Comparison of ENCODE assay signal across 8 mouse cellular contexts in the genomic region with DNA sequence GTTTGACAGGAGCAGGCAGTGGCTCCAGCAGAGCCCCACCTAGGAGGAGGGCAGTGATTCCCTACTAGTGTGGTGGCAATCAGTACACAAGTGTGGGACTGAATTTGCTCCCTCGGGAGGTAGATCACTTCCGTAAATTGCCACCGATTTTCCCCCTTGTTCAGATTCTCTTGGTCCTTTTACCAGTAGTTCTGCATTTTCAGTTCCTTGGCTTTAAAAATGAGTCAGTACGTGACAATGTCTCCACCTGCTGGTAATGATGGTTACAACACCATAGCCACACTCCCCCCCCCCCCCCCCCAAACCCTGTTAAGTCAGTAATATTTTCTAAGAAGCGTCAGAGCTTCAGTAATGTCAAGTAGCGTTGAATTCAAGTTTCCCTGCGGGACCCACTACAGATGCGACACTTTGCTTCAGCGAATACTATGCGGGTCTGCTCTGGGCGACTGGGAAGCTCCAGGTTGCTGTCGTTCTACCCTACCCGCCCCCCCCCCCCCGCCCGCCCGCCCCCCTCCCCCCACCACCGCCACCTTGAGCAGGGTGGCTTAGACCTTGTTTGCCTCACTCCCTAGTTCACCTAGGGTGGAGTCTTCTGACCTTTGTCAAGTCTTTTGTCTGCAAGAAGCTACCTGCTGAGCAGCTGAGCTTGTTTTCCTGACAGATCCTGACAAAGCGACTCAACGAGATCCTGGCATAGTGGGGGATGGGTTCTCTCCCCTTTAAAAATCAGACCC. TPM values are rescaled to one million over a fixed set of nuclear protein-coding genes. Genes with fewer than 3 reads are reported as not detected.
A peak's percentile ranks its signal among the peaks of the same experiment; 100 is the strongest.
DNase-seq lines count a peak whose midpoint lies in the region; ATAC-seq and TF ChIP-seq lines count a peak whose summit lies in the region.

No protein-coding gene starts in this region.

- peaks cover 11% of the 10 kb centered on the region for H3K27me3 ChIP-seq in Patski
- H3K27me3 ChIP-seq in forebrain, embryonic 15.5 days: no peaks in the 10 kb centered on the region
- no peaks in the 10 kb centered on the region for H3K27me3 ChIP-seq in hindbrain, embryonic 10.5 days (ENCODE audit: insufficient read depth, poor library complexity, severe bottlenecking)
- H3K27me3 ChIP-seq in neural tube, embryonic 15.5 days (replicated peaks): no peaks in the 10 kb centered on the region

- DNase-seq in Patski (ENCODE audit: low read depth, low spot score): peak; percentile 37
- peak; percentile 70 for DNase-seq in hindbrain, embryonic 10.5 days (ENCODE audit: low spot score)
- peak; percentile 32 to 65 for DNase-seq in layer of hippocampus, adult 8-10 months (ENCODE audit: low spot score in 2 of 2)
- DNase-seq in lung, adult 2 months: peak; percentile 29
- peak; percentile 75 for DNase-seq in yolk sac, embryonic 10.5 days (ENCODE audit: low spot score)

- in situ Hi-C loops in Patski (cut with MboI; ENCODE audit: low pct_unique_long_range_greater_than_20kb): loop anchor here (25.0 kb wide), 2 partner anchors 532 to 718 kb away; a partner anchor contains a TSS

- no peak for TF ChIP-seq POLR2A in lung, adult 2 months (IDR thresholded peaks at IDR 0.05; ENCODE audit: borderline replicate concordance, extremely low read depth, low read depth, low read length)

- no peaks in the 10 kb centered on the region for H3K9me3 ChIP-seq in forebrain, embryonic 15.5 days
- no peaks in the 10 kb centered on the region for H3K9me3 ChIP-seq in hindbrain, embryonic 10.5 days
- no peaks in the 10 kb centered on the region for H3K9me3 ChIP-seq in neural tube, embryonic 15.5 days (replicated peaks)

- peak overlapping the region; percentile 47 for H3K4me2 ChIP-seq in forebrain, embryonic 15.5 days (replicated peaks)
- peak overlapping the region; percentile 62 for H3K4me2 ChIP-seq in neural tube, embryonic 15.5 days

- ATAC-seq in Patski: peak; percentile 57
- ATAC-seq in cerebellum, adult (ENCODE audit: insufficient number of reproducible peaks, low FRiP score, low TSS enrichment): peak; percentile 72
- ATAC-seq in forebrain, embryonic 15.5 days (replicated peaks): peak; percentile 90
- peak; percentile 86 for ATAC-seq in neural tube, embryonic 15.5 days (ENCODE audit: low FRiP score)

- CTCF ChIA-PET in Patski (lab: Charles Lee): interaction anchor here (0.9 to 1.5 kb wide), 5 partner anchors 14 to 116 kb away, joined by 3 to 4 read pairs (median 4); no protein-coding TSS in a partner anchor

- no peaks in the 10 kb centered on the region for H3K36me3 ChIP-seq in forebrain, embryonic 15.5 days
- no peaks in the 10 kb centered on the region for H3K36me3 ChIP-seq in hindbrain, embryonic 10.5 days
- no peaks in the 10 kb centered on the region for H3K36me3 ChIP-seq in neural tube, embryonic 15.5 days

- under 1% methylated on average over 15 of the region's 19 CpGs for WGBS in forebrain, embryonic 15.5 days
- WGBS in hindbrain, embryonic 10.5 days: 1% methylated on average over 19 of the region's 19 CpGs
- WGBS in lung, adult 2 months: 1% methylated on average over 15 of the region's 19 CpGs
- WGBS in neural tube, embryonic 15.5 days: under 1% methylated on average over 14 of the region's 19 CpGs

- H3K27ac ChIP-seq in forebrain, embryonic 15.5 days (replicated peaks): peak overlapping the region; percentile 54
- H3K27ac ChIP-seq in hindbrain, embryonic 10.5 days: peak overlapping the region; percentile 62
- peak overlapping the region; percentile 49; the same call in 1 of the 2 replicates for H3K27ac ChIP-seq in neural tube, embryonic 15.5 days (replicated peaks)

- POLR2A ChIA-PET in Patski (lab: Charles Lee): interaction anchor here (0.7 kb wide), 1 partner anchor 193 kb away, joined by 3 read pairs; no protein-coding TSS in a partner anchor

- peaks cover 5% of the 10 kb centered on the region; the same call in 1 of the 2 replicates for H3K4me1 ChIP-seq in forebrain, embryonic 15.5 days
- H3K4me1 ChIP-seq in hindbrain, embryonic 10.5 days (replicated peaks): peaks cover 9% of the 10 kb centered on the region
- H3K4me1 ChIP-seq in lung, adult 2 months (ENCODE audit: control insufficient read depth, insufficient read depth, low read length): no peaks in the 10 kb centered on the region
- peaks cover 10% of the 10 kb centered on the region for H3K4me1 ChIP-seq in neural tube, embryonic 15.5 days

- TF ChIP-seq CTCF in Patski (IDR thresholded peaks at IDR 0.05): peak; percentile 51
- TF ChIP-seq CTCF in lung, adult 2 months (IDR thresholded peaks at IDR 0.05; ENCODE audit: insufficient read depth, low read length): peak; percentile 29; the same call in 1 of the 2 replicates

- peak overlapping the region; percentile 42 for H3K4me3 ChIP-seq in forebrain, embryonic 15.5 days
- H3K4me3 ChIP-seq in hindbrain, embryonic 10.5 days: peak overlapping the region; percentile 49
- H3K4me3 ChIP-seq in lung, adult 2 months (replicated peaks; ENCODE audit: extremely low read depth, low read depth, low read length): peak overlapping the region; percentile 51
- H3K4me3 ChIP-seq in neural tube, embryonic 15.5 days (replicated peaks): peak overlapping the region; percentile 42

- peak overlapping the region; percentile 45 for H3K9ac ChIP-seq in forebrain, embryonic 15.5 days (replicated peaks)
- H3K9ac ChIP-seq in neural tube, embryonic 15.5 days (replicated peaks): peak overlapping the region; percentile 41

RNA-seq across cellular contexts. Expression of a gene that starts 13.4 kb away (rescaled TPM):
- 0.23 TPM for polyA plus RNA-seq in Patski (2021)
- polyA plus RNA-seq in forebrain, embryonic 15.5 days (2015; fragmentation: Nextera tagmentation; extraction: Ambion mirVana): 4.6 and 5.2 TPM in 2 replicates
- 1.6 and 2.2 TPM in 2 replicates for polyA plus RNA-seq in hindbrain, embryonic 10.5 days (2016; fragmentation: Nextera tagmentation; extraction: Ambion mirVana)
- total RNA-seq in layer of hippocampus, adult 8-10 months (2022): 10 to 100 TPM; 10.6 to 13.8 (median 12.9) TPM
- polyA plus RNA-seq in lung, adult 2 months (2012; rRNA removed): 0.27 and 0.82 TPM in 2 replicates
- polyA plus RNA-seq in neural tube, embryonic 15.5 days (2015; fragmentation: Nextera tagmentation; extraction: Ambion mirVana): 5.8 and 7.2 TPM in 2 replicates

RNA-seq across cellular contexts. Expression of a gene that starts 18.8 kb away (rescaled TPM):
- polyA plus RNA-seq in Patski (2021): 0.14 TPM
- not detected in 2 replicates for polyA plus RNA-seq in forebrain, embryonic 15.5 days (2015; fragmentation: Nextera tagmentation; extraction: Ambion mirVana)
- not detected in 2 replicates for polyA plus RNA-seq in hindbrain, embryonic 10.5 days (2016; fragmentation: Nextera tagmentation; extraction: Ambion mirVana)
- not detected for total RNA-seq in layer of hippocampus, adult 8-10 months (2022)
- not detected in 2 replicates for polyA plus RNA-seq in lung, adult 2 months (2012; rRNA removed)
- polyA plus RNA-seq in neural tube, embryonic 15.5 days (2015; fragmentation: Nextera tagmentation; extraction: Ambion mirVana): not detected in 2 replicates

RNA-seq across cellular contexts. Expression of a gene that starts 30.7 kb away (rescaled TPM):
- polyA plus RNA-seq in Patski (2021): 3.6 TPM
- polyA plus RNA-seq in forebrain, embryonic 15.5 days (2015; fragmentation: Nextera tagmentation; extraction: Ambion mirVana): 13.9 and 14.0 TPM in 2 replicates
- 5.4 and 6.4 TPM in 2 replicates for polyA plus RNA-seq in hindbrain, embryonic 10.5 days (2016; fragmentation: Nextera tagmentation; extraction: Ambion mirVana)
- 1 to 10 TPM; 7.6 to 9.3 (median 8.5) TPM for total RNA-seq in layer of hippocampus, adult 8-10 months (2022)
- polyA plus RNA-seq in lung, adult 2 months (2012; rRNA removed): 0.31 and 0.72 TPM in 2 replicates
- polyA plus RNA-seq in neural tube, embryonic 15.5 days (2015; fragmentation: Nextera tagmentation; extraction: Ambion mirVana): 12.7 and 13.2 TPM in 2 replicates

Comparison
In these comparisons a context has a peak if more than half of its experiments do, and no peak if none do; other contexts are left out.
1. Peak in every context shown above with its lines: DNase-seq, ATAC-seq, H3K4me3 ChIP-seq and H3K27ac ChIP-seq.